Mouse (Mus musculus) CH12.LX (cell line): Measurements from ENCODE around the gene Vtn.

Experiments
- CTCF ChIP-seq, 2 experiments: IDR thresholded peaks in 1 of 2; conservative IDR thresholded peaks in 1 of 2; 2 replicates each; pipeline ENCODE4 v1.5.1; 2011 to 2012; ENCODE audit warnings: low read depth in 2 of 2, low read length in 2 of 2, improper control_type of control experiment in 1 of 2, inconsistent platforms in 1 of 2, mild to moderate bottlenecking in 1 of 2, moderate library complexity in 1 of 2
- E2F4 ChIP-seq: IDR thresholded peaks from 2 replicates; pipeline ENCODE4 v1.6.1; 2011; ENCODE audit warnings: low read depth, low read length, improper control_type of control experiment; ENCODE audit not compliant: insufficient replicate concordance
- IRF4 ChIP-seq: IDR thresholded peaks from 2 replicates; pipeline ENCODE4 v1.6.1; 2014; ENCODE audit warnings: low read depth, mild to moderate bottlenecking, inconsistent platforms, low read length, improper control_type of control experiment
- JUND ChIP-seq: conservative IDR thresholded peaks from 2 replicates; pipeline ENCODE4 v1.6.1; 2011; ENCODE audit warnings: low read depth, low read length, improper control_type of control experiment
- MEF2A ChIP-seq: IDR thresholded peaks from 2 replicates; pipeline ENCODE4 v1.6.1; 2014; ENCODE audit warnings: low read depth, mild to moderate bottlenecking, inconsistent platforms, low read length, improper control_type of control experiment, borderline replicate concordance
- NRF1 ChIP-seq: IDR thresholded peaks from 2 replicates; pipeline ENCODE4 v1.6.1; 2014; ENCODE audit warnings: low read depth, mild to moderate bottlenecking, inconsistent platforms, low read length, improper control_type of control experiment, moderate library complexity
- POLR2A ChIP-seq: IDR thresholded peaks from 2 replicates; pipeline ENCODE4 v1.6.1; 2011; ENCODE audit warnings: low read depth, mild to moderate bottlenecking, improper control_type of control experiment, low read length
- TCF12 ChIP-seq: IDR thresholded peaks from 2 replicates; pipeline ENCODE4 v1.6.1; 2014; ENCODE audit warnings: low read depth, mild to moderate bottlenecking, inconsistent platforms, low read length, improper control_type of control experiment
- UBTF ChIP-seq: IDR thresholded peaks from 2 replicates; pipeline ENCODE4 v1.6.1; 2012; ENCODE audit warnings: low read depth, mild to moderate bottlenecking, inconsistent platforms, low read length, improper control_type of control experiment, moderate library complexity
- USF2 ChIP-seq: conservative IDR thresholded peaks from 2 replicates; pipeline ENCODE4 v1.6.1; 2011; ENCODE audit warnings: low read depth, low read length, improper control_type of control experiment
- ZC3H11A ChIP-seq: IDR thresholded peaks from 2 replicates; pipeline ENCODE4 v1.6.1; 2012; ENCODE audit warnings: low read depth, mild to moderate bottlenecking, inconsistent platforms, low read length, improper control_type of control experiment

- TF ChIP-seq MEF2A (no peak), UBTF (no peak), CTCF (conservative IDR thresholded peaks at IDR 0.05 in 1 of 2, IDR thresholded peaks at IDR 0.05 in 1 of 2; ENCODE audit: low read depth in 2 of 2, low read length in 2 of 2) (no peak), IRF4 (no peak), NRF1 (no peak), E2F4 (no peak), JUND (no peak), TCF12 (no peak), POLR2A (no peak), ZC3H11A (no peak), USF2 (no peak)
These were observed 40.2 kb upstream of the Vtn start for GRCm38 (mm10) chr11:78458740-78459139.
